In the genomic region with DNA sequence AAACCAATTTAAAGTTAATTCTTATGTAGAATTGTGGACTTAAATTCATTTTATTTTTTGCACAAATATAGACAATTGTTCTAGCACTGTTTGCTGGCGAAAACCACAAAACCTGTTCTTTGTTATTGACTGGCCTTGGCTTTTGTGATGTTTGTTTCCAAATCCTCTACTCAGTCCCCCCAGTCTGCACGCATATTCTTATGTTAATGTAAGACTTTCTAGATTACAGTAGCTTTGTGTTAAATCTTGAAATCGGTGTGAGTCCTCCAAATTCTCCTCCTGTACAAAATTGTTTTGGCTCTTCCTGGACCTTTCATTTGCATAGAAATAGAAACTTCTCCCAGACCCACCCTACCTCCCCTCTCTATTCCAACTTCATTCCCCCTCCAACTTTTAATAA, we compare ENCODE assay signal across 19 mouse cellular contexts.
DNase-seq lines count a peak whose midpoint lies in the region; ATAC-seq and TF ChIP-seq lines count a peak whose summit lies in the region.
"Had no signal": no experiment of that assay in that cellular context is flagged by ENCODE, and none has a peak within 500 bp of the region (broad histone marks: within the 10 kb centered on the region; RNA-seq: fewer than 3 reads in every experiment).

No protein-coding gene starts in this region.

- H3K4me1 ChIP-seq in midbrain, embryonic 11.5 days (ENCODE audit: control insufficient read depth, insufficient read depth, low read length): no peaks in the 10 kb centered on the region
- H3K4me1 ChIP-seq in midbrain, postnatal 0 days (ENCODE audit: insufficient read depth, low read length): no peaks in the 10 kb centered on the region
- H3K4me1 ChIP-seq in ES-E14 (ENCODE audit: control insufficient read depth in 2 of 2, insufficient read depth in 2 of 2, low read length in 2 of 2, poor library complexity in 1 of 2): peaks cover 3 to 5% of the 10 kb centered on the region in 2 experiments; a peak in 2 of 4 replicates
- no peaks in the 10 kb centered on the region for H3K4me1 ChIP-seq in forebrain, embryonic 16.5 days (replicated peaks; ENCODE audit: control insufficient read depth, insufficient read depth, low read length)
- H3K4me1 ChIP-seq: embryonic facial prominence, embryonic 13.5 days; embryonic facial prominence, embryonic 15.5 days; forebrain, embryonic 10.5 days; forebrain, embryonic 12.5 days had no signal

- 67% methylated on average over 3 of the region's 3 CpGs for WGBS in midbrain, embryonic 11.5 days
- 66% methylated on average over 3 of the region's 3 CpGs for WGBS in midbrain, postnatal 0 days
- 50% methylated on average over 3 of the region's 3 CpGs for WGBS in forebrain, embryonic 16.5 days

- in situ Hi-C loops in ES-E14 (cut with MboI; ENCODE audit: low sequenced_read_pairs in 2 of 2, unreplicated experiment in 2 of 2): no loop called here

- DNase-seq in midbrain, embryonic 11.5 days (ENCODE audit: low spot score, missing footprints): peak; percentile 59
- no peak for DNase-seq in midbrain, postnatal 0 days (ENCODE audit: low spot score)
- DNase-seq in ES-E14 (ENCODE audit: low read depth, low spot score) (peak; percentile 11), ZHBTc4 (ENCODE audit: low read depth, low spot score) (peak; percentile 27)
- DNase-seq: cerebellum, adult 11 months; cerebellum, adult 18-20 months; cerebellum, adult 8-10 months; cerebellum, adult 9-11 months; cerebellum, postnatal 36 days; forebrain, postnatal 0 days had no signal

- no peak overlapping the region for H3K9ac ChIP-seq in midbrain, embryonic 11.5 days (ENCODE audit: low read length)
- H3K9ac ChIP-seq in midbrain, postnatal 0 days (replicated peaks; ENCODE audit: low read length, poor library complexity, severe bottlenecking): no peak overlapping the region
- H3K9ac ChIP-seq in ES-E14 (ENCODE audit: insufficient read depth, low read depth, low read length, poor library complexity, severe bottlenecking): no peak overlapping the region
- H3K9ac ChIP-seq in forebrain, embryonic 16.5 days (replicated peaks; ENCODE audit: low read depth, low read length): no peak overlapping the region
- H3K9ac ChIP-seq: embryonic facial prominence, embryonic 13.5 days; embryonic facial prominence, embryonic 15.5 days; forebrain, embryonic 12.5 days; forebrain, postnatal 0 days had no signal

- H3K36me3 ChIP-seq in midbrain, embryonic 11.5 days (ENCODE audit: control insufficient read depth, insufficient read depth, low read length): no peaks in the 10 kb centered on the region
- H3K36me3 ChIP-seq in midbrain, postnatal 0 days (ENCODE audit: insufficient read depth, low read length): 0 out of 2 replicates have a peak, but pooled peaks cover 3% of the 10 kb centered on the region
- no peaks in the 10 kb centered on the region for H3K36me3 ChIP-seq in ES-E14 (ENCODE audit: control insufficient read depth, insufficient read depth, low read length, poor library complexity, severe bottlenecking)
- peaks cover 4% of the 10 kb centered on the region for H3K36me3 ChIP-seq in forebrain, embryonic 16.5 days (ENCODE audit: control insufficient read depth, insufficient read depth)
- H3K36me3 ChIP-seq: embryonic facial prominence, embryonic 13.5 days; embryonic facial prominence, embryonic 15.5 days; forebrain, embryonic 10.5 days; forebrain, embryonic 12.5 days had no signal

- H3K4me3 ChIP-seq in midbrain, embryonic 11.5 days (ENCODE audit: low read depth, low read length): no peak overlapping the region
- no peak overlapping the region for H3K4me3 ChIP-seq in midbrain, postnatal 0 days (ENCODE audit: low read depth, low read length)
- H3K4me3 ChIP-seq in ES-E14 (ENCODE audit: insufficient read depth in 1 of 2, low read depth in 1 of 2, low read length in 2 of 2, poor library complexity in 1 of 2, severe bottlenecking in 1 of 2): no peak overlapping the region
- no peak overlapping the region for H3K4me3 ChIP-seq in forebrain, embryonic 16.5 days (replicated peaks; ENCODE audit: low read length)
- H3K4me3 ChIP-seq: embryonic facial prominence, embryonic 13.5 days; embryonic facial prominence, embryonic 15.5 days; erythroblast, embryonic 14.5 days; forebrain, embryonic 10.5 days; forebrain, embryonic 12.5 days had no signal

- no peak for ATAC-seq in midbrain, embryonic 11.5 days (ENCODE audit: low FRiP score)
- no peak for ATAC-seq in midbrain, postnatal 0 days (ENCODE audit: low FRiP score)
- ATAC-seq in forebrain, embryonic 16.5 days: no peak
- ATAC-seq in inflammation-experienced regulatory T-cells, adult 6 months: no peak
- ATAC-seq: forebrain, embryonic 14.5 days; forebrain, postnatal 0 days had no signal

- no peak overlapping the region for H3K27ac ChIP-seq in midbrain, embryonic 11.5 days (ENCODE audit: low read depth, low read length)
- no peak overlapping the region for H3K27ac ChIP-seq in midbrain, postnatal 0 days (ENCODE audit: low read depth, low read length)
- peak overlapping the region; percentile 60; the same call in 1 of the 2 replicates for H3K27ac ChIP-seq in ES-E14 (ENCODE audit: insufficient read depth, low read depth, low read length, poor library complexity, severe bottlenecking)
- H3K27ac ChIP-seq in forebrain, embryonic 16.5 days (ENCODE audit: low read length): no peak overlapping the region
- H3K27ac ChIP-seq: embryonic facial prominence, embryonic 13.5 days; embryonic facial prominence, embryonic 15.5 days; forebrain, embryonic 10.5 days; forebrain, embryonic 12.5 days had no signal

- no peaks in the 10 kb centered on the region for H3K9me3 ChIP-seq in midbrain, embryonic 11.5 days (ENCODE audit: control insufficient read depth, low read length)
- H3K9me3 ChIP-seq in midbrain, postnatal 0 days (ENCODE audit: low read length): no peaks in the 10 kb centered on the region
- peaks cover 5% of the 10 kb centered on the region; the same call in 1 of the 2 replicates for H3K9me3 ChIP-seq in ES-E14 (ENCODE audit: control insufficient read depth, insufficient read depth, low read depth, low read length)
- H3K9me3 ChIP-seq in forebrain, embryonic 16.5 days (ENCODE audit: control insufficient read depth, low read length): no peaks in the 10 kb centered on the region
- H3K9me3 ChIP-seq: embryonic facial prominence, embryonic 15.5 days; forebrain, embryonic 12.5 days had no signal

- H3K4me2 ChIP-seq in midbrain, embryonic 11.5 days: no peak overlapping the region
- no peak overlapping the region for H3K4me2 ChIP-seq in midbrain, postnatal 0 days (ENCODE audit: low read depth, low read length, poor library complexity, severe bottlenecking)
- no peak overlapping the region for H3K4me2 ChIP-seq in forebrain, embryonic 16.5 days (ENCODE audit: low read length)
- H3K4me2 ChIP-seq: embryonic facial prominence, embryonic 13.5 days; embryonic facial prominence, embryonic 15.5 days; forebrain, embryonic 12.5 days had no signal

- H3K27me3 ChIP-seq in midbrain, embryonic 11.5 days (ENCODE audit: control insufficient read depth, insufficient read depth, low read length): no peaks in the 10 kb centered on the region
- no peaks in the 10 kb centered on the region for H3K27me3 ChIP-seq in midbrain, postnatal 0 days (ENCODE audit: insufficient read depth, low read length)
- H3K27me3 ChIP-seq in forebrain, embryonic 16.5 days (replicated peaks; ENCODE audit: control insufficient read depth, insufficient read depth, low read length): no peaks in the 10 kb centered on the region
- H3K27me3 ChIP-seq: CH12.LX; embryonic facial prominence, embryonic 13.5 days; embryonic facial prominence, embryonic 15.5 days; forebrain, embryonic 12.5 days had no signal

- no peak for TF ChIP-seq CTCF in midbrain, postnatal 0 days (IDR thresholded peaks at IDR 0.05)

TF ChIP-seq in ES-E14, 5 proteins besides CTCF, POLR2A, EP300 and RAD21:
- TF ChIP-seq ZC3H11A (IDR thresholded peaks at IDR 0.05; ENCODE audit: borderline replicate concordance, low read depth, low read length): no peak
- TF ChIP-seq ZNF384 (IDR thresholded peaks at IDR 0.05; ENCODE audit: low read depth, low read length): no peak
- TF ChIP-seq CHD2 (IDR thresholded peaks at IDR 0.05; ENCODE audit: low read depth, low read length): no peak
- TF ChIP-seq MAFK (IDR thresholded peaks at IDR 0.05; ENCODE audit: insufficient read depth, low read depth, low read length): no peak
- TF ChIP-seq HCFC1 (IDR thresholded peaks at IDR 0.05; ENCODE audit: borderline replicate concordance, insufficient read depth, low read length): no peak
